Mouse (Mus musculus) bone marrow macrophage, adult 2 months (primary cell): ENCODE results near the gene Slc7a8.

ENCODE experiments used
- CTCF ChIP-seq: IDR thresholded peaks from 2 replicates; pipeline ENCODE4 v1.5.1; 2012; ENCODE audit warnings: low read depth, mild to moderate bottlenecking, low read length, moderate library complexity
- POLR2A ChIP-seq: IDR thresholded peaks from 2 replicates; pipeline ENCODE4 v1.6.1; 2012; ENCODE audit warnings: mild to moderate bottlenecking, low read depth, low read length, borderline replicate concordance

- no peak for TF ChIP-seq POLR2A
- no peak for TF ChIP-seq CTCF
Observed at GRCm38 (mm10) chr14:54744473-54744872, 37.3 kb downstream of the Slc7a8 start.
